Mouse (Mus musculus) small intestine, adult 2 months (tissue): ENCODE data around the gene Slc16a12.
"Not testable (repeated sequence)": the region's sequence is repeated elsewhere in the genome, so short reads cannot be mapped to it uniquely, and the experiment has no call there.

Experiments used
- CTCF ChIP-seq: fragments of 200-500 bp; IDR thresholded peaks from 2 replicates; pipeline ENCODE4 v1.5.1; 2012; ENCODE audit warnings: low read depth, mild to moderate bottlenecking, control low read depth, inconsistent platforms, low read length, moderate library complexity, mixed read lengths; ENCODE audit not compliant: insufficient replicate concordance, insufficient read length; ENCODE audit errors: extremely low read depth
- POLR2A ChIP-seq: fragments of 200-500 bp; IDR thresholded peaks from 2 replicates; pipeline ENCODE4 v1.6.1; 2012; ENCODE audit warnings: low read depth, mild to moderate bottlenecking, control low read depth, inconsistent platforms, low read length, moderate library complexity

GRCm38 (mm10) chr19:34747969-34748368 lies 880 bp upstream of the Slc16a12 start:
- not testable (repeated sequence) for TF ChIP-seq CTCF, POLR2A
